Mouse (Mus musculus) ES-E14 (cell line): ENCODE measurements around the gene Cdh13. TPM values are rescaled to one million over a fixed set of nuclear protein-coding genes. Genes with fewer than 3 reads are reported as not detected.
A peak's percentile ranks its signal among the peaks of the same experiment; 100 is the strongest.

Experiments
- DNase-seq: peaks from one replicate; pipeline ENCODE4 v3.0.0-alpha.2; 2013; ENCODE audit warnings: low read depth, low spot score
- H3K27ac ChIP-seq: 2 replicates; pipeline ENCODE4 v1.5.1; 2012; ENCODE audit warnings: low read depth, mild to moderate bottlenecking, low read length, moderate library complexity, mixed read lengths; ENCODE audit not compliant: poor library complexity, insufficient read depth, severe bottlenecking
- H3K36me3 ChIP-seq: 2 replicates; pipeline ENCODE4 v1.6.1; 2012; ENCODE audit warnings: mild to moderate bottlenecking, low read length, moderate library complexity, mixed read lengths; ENCODE audit not compliant: control insufficient read depth, poor library complexity, insufficient read depth, severe bottlenecking
- H3K4me1 ChIP-seq, 2 experiments: fragments of 150-350 bp in 1 of 2; sonication (generic) in 1 of 2; 2 replicates each; pipeline ENCODE4 v1.6.1; 2012; ENCODE audit warnings: low read length in 2 of 2, mild to moderate bottlenecking in 1 of 2, mixed read lengths in 1 of 2; ENCODE audit not compliant: control insufficient read depth in 2 of 2, insufficient read depth in 2 of 2, poor library complexity in 1 of 2
- H3K4me3 ChIP-seq, 2 experiments: fragments of 150-350 bp in 1 of 2; sonication (generic) in 1 of 2; 2 replicates each; pipeline ENCODE4 v1.5.1; 2012; ENCODE audit warnings: low read length in 2 of 2, low read depth in 1 of 2, mild to moderate bottlenecking in 1 of 2, mixed read lengths in 1 of 2; ENCODE audit not compliant: insufficient read depth in 1 of 2, poor library complexity in 1 of 2, severe bottlenecking in 1 of 2
- H3K9ac ChIP-seq: 2 replicates; pipeline ENCODE4 v1.6.1; 2012; ENCODE audit warnings: low read depth, mild to moderate bottlenecking, low read length, mixed read lengths; ENCODE audit not compliant: poor library complexity, insufficient read depth, severe bottlenecking
- H3K9me3 ChIP-seq: fragments of 150-350 bp; sonication (generic); 2 replicates; pipeline ENCODE4 v1.6.1; 2012; ENCODE audit warnings: low read depth, mild to moderate bottlenecking, low read length; ENCODE audit not compliant: control insufficient read depth, insufficient read depth
- CHD2 ChIP-seq: IDR thresholded peaks from 2 replicates; pipeline ENCODE4 v1.6.1; 2014; ENCODE audit warnings: mild to moderate bottlenecking, low read depth, low read length, inconsistent platforms
- HCFC1 ChIP-seq: IDR thresholded peaks from 2 replicates; pipeline ENCODE4 v1.6.1; 2012; ENCODE audit warnings: low read length, inconsistent platforms, borderline replicate concordance; ENCODE audit not compliant: insufficient read depth
- MAFK ChIP-seq: IDR thresholded peaks from 2 replicates; pipeline ENCODE4 v1.6.1; 2014; ENCODE audit warnings: mild to moderate bottlenecking, low read depth, low read length, inconsistent platforms; ENCODE audit not compliant: insufficient read depth
- ZC3H11A ChIP-seq: IDR thresholded peaks from 2 replicates; pipeline ENCODE4 v1.6.1; 2012; ENCODE audit warnings: low read depth, mild to moderate bottlenecking, inconsistent platforms, low read length, borderline replicate concordance
- ZNF384 ChIP-seq: IDR thresholded peaks from 2 replicates; pipeline ENCODE4 v1.6.1; 2012; ENCODE audit warnings: low read depth, low read length, inconsistent platforms
- in situ Hi-C, 2 experiments: fragments of 600-800 bp; cut with MboI; formaldehyde crosslinking; loops; one replicate each; pipeline ENCODE4 v1.15.1; 2025; ENCODE audit warnings: low sequenced_read_pairs in 2 of 2, inconsistent platforms in 1 of 2; ENCODE audit not compliant: unreplicated experiment in 2 of 2
- total RNA-seq: library from RNA; depleted of rRNA; stranded (reverse); fragments of 300-350 nt; gene quantifications from 2 replicates; pipeline ENCODE4 v1.2.3, GENCODE M21; 2012

The Cdh13 gene
- total RNA-seq, 1 experiment: 1.3 TPM

- in situ Hi-C loops: no loop called here
- H3K4me3 ChIP-seq: no peak overlapping the region
- H3K9me3 ChIP-seq: no peaks in the 10 kb centered on the region
- H3K9ac ChIP-seq: no peak overlapping the region
- DNase-seq: no peak
- H3K4me1 ChIP-seq: no peaks in the 10 kb centered on the region
- H3K27ac ChIP-seq: no peak overlapping the region
- TF ChIP-seq CHD2 (no peak), MAFK (no peak), ZNF384 (no peak), HCFC1 (no peak), ZC3H11A (no peak)
- H3K36me3 ChIP-seq: no peaks in the 10 kb centered on the region
These were observed 913.1 kb downstream of the Cdh13 start for GRCm38 (mm10) chr8:119196486-119197150.

DNA sequence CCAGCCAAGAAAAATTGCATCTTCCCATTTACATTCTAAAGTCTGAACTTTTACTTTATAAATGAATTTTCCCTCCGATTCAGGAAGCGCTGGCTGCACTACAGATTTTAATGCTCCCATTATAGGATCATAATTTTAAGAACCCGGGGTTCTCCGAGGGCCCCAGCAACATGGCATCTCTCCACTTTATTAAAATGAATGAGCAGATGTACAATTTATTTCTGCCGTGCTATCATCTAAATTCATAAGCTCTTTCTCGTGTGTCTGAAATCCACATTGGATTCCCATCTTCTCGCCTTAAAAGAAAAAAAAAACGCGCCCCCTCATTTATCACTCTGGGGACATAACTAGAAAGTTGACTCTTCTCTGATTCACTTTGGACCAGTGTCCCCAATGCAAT is 925.0 kb downstream of the Cdh13 start:
- TF ChIP-seq MAFK: no peak
- no peak for TF ChIP-seq CHD2
- no peak for TF ChIP-seq HCFC1
- no peak for TF ChIP-seq ZC3H11A
- no peak for TF ChIP-seq ZNF384
- no peak overlapping the region for H3K27ac ChIP-seq
- in situ Hi-C loops: no loop called here
- no peaks in the 10 kb centered on the region for H3K36me3 ChIP-seq
- no peak overlapping the region for H3K4me3 ChIP-seq
- DNase-seq: no peak
- no peaks in the 10 kb centered on the region for H3K4me1 ChIP-seq
- no peak overlapping the region for H3K9ac ChIP-seq
- H3K9me3 ChIP-seq: no peaks in the 10 kb centered on the region

- H3K36me3 ChIP-seq: no peaks in the 10 kb centered on the region
- peak; percentile 43 for DNase-seq
- TF ChIP-seq HCFC1 (no peak), CHD2 (no peak), MAFK (no peak), ZC3H11A (no peak), ZNF384 (no peak)
- no peaks in the 10 kb centered on the region for H3K9me3 ChIP-seq
- no peak overlapping the region for H3K27ac ChIP-seq
- no peak overlapping the region for H3K4me3 ChIP-seq
- H3K9ac ChIP-seq: no peak overlapping the region
- in situ Hi-C loops: no loop called here
- no peaks in the 10 kb centered on the region for H3K4me1 ChIP-seq
These were observed 941.0 kb downstream of the Cdh13 start for GRCm38 (mm10) chr8:119224547-119224946.

GRCm38 (mm10) chr8:119245181-119245580 is 961.6 kb downstream of the Cdh13 start:
- H3K36me3 ChIP-seq: no peaks in the 10 kb centered on the region
- H3K9ac ChIP-seq: no peak overlapping the region
- no peak overlapping the region for H3K27ac ChIP-seq
- TF ChIP-seq CHD2 (no peak), ZC3H11A (no peak), ZNF384 (no peak), HCFC1 (no peak), MAFK (no peak)
- in situ Hi-C loops: no loop called here
- no peaks in the 10 kb centered on the region for H3K9me3 ChIP-seq
- no peak overlapping the region for H3K4me3 ChIP-seq
- no peak for DNase-seq
- no peaks in the 10 kb centered on the region for H3K4me1 ChIP-seq

DNA sequence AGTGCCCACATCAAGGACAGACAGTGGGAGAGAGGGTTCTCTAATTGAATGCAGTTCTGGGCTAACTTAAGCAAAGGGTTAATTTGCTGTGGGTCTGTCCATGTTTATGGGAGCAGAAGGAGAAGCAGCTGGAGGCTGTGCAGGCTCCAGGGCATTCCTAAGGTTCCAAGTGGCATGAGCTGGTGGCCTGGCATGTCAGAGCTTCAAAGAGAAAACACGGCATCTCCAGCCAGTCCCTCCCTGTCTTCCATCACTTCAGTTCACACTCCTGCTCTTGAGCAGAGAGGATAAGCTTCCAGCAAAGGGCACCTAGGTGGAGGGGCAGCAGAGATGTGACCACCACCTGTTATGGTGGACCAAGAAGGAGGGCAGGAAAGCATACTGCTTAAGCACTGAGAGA is 962.1 kb downstream of the Cdh13 start:
- Histone ChIP-seq H3K9ac (no peak overlapping the region), H3K4me1 (no peaks in the 10 kb centered on the region), H3K36me3 (no peaks in the 10 kb centered on the region), H3K27ac (no peak overlapping the region), H3K4me3 (no peak overlapping the region), H3K9me3 (no peaks in the 10 kb centered on the region)
- no peak for TF ChIP-seq ZNF384
- no peak for TF ChIP-seq CHD2
- TF ChIP-seq ZC3H11A: no peak
- TF ChIP-seq HCFC1: no peak
- no peak for TF ChIP-seq MAFK
- in situ Hi-C loops: no loop called here
- no peak for DNase-seq
